Mouse (Mus musculus) midbrain, embryonic 12.5 days (tissue): ENCODE measurements at regions not wholly inside any gene's neighbourhood (a gene's known extent, or its start where the extent isn't known, plus 50 kb on each side); places are given as distances from the start of the nearest gene placed in this dataset.

Source experiments
- ATAC-seq: fragments of 200-750 bp; cut with Nextera tagmentation; 2 replicates; pipeline ENCODE4 v1.8.0; 2017; ENCODE audit warnings: low read depth, moderate TSS enrichment, moderate library complexity; ENCODE audit not compliant: low FRiP score
- H3K27ac ChIP-seq: fragments of 300-500 bp; sonication (generic); replicated peaks from 2 replicates; pipeline ENCODE4 v1.5.1; 2016; ENCODE audit warnings: mild to moderate bottlenecking
- H3K27me3 ChIP-seq: fragments of 300-500 bp; sonication (generic); 2 replicates; pipeline ENCODE4 v1.6.1; 2016; ENCODE audit warnings: mild to moderate bottlenecking
- H3K36me3 ChIP-seq: fragments of 300-500 bp; sonication (generic); 2 replicates; pipeline ENCODE4 v1.6.1; 2016
- H3K4me1 ChIP-seq: fragments of 300-500 bp; sonication (generic); 2 replicates; pipeline ENCODE4 v1.6.1; 2016
- H3K4me2 ChIP-seq: fragments of 300-500 bp; sonication (generic); replicated peaks from 2 replicates; pipeline ENCODE4 v1.6.1; 2016; ENCODE audit warnings: mild to moderate bottlenecking, moderate library complexity
- H3K4me3 ChIP-seq: fragments of 300-500 bp; sonication (generic); 2 replicates; pipeline ENCODE4 v1.5.1; 2016; ENCODE audit warnings: mild to moderate bottlenecking
- H3K9ac ChIP-seq: fragments of 300-500 bp; sonication (generic); replicated peaks from 2 replicates; pipeline ENCODE4 v1.6.1; 2016; ENCODE audit warnings: mild to moderate bottlenecking, moderate library complexity
- H3K9me3 ChIP-seq: fragments of 300-500 bp; sonication (generic); 2 replicates; pipeline ENCODE4 v1.6.1; 2016; ENCODE audit warnings: mild to moderate bottlenecking
- WGBS: fragments of 180-500 bp; shearing (Covaris S2); methylation state at CpG from one replicate; pipeline ENCODE4 v1.1.7; 2016; 5-methylcytosine and 5-hydroxymethylcytosine counted together

GRCm38 (mm10) chr4:142898994-142899393 is 313.8 kb downstream of the Prdm2 start:
- Histone ChIP-seq H3K9me3 (0 out of 2 replicates have a peak, but pooled peaks cover 6% of the 10 kb centered on the region), H3K36me3 (no peaks in the 10 kb centered on the region), H3K4me2 (no peak overlapping the region), H3K9ac (no peak overlapping the region), H3K4me3 (no peak overlapping the region), H3K27me3 (no peaks in the 10 kb centered on the region), H3K4me1 (no peaks in the 10 kb centered on the region), H3K27ac (no peak overlapping the region)
- ATAC-seq = no peak
- 69% methylated on average over 1 of the region's 1 CpGs for WGBS

GRCm38 (mm10) chr4:142890711-142891110 is 322.1 kb downstream of the Prdm2 start:
- Histone ChIP-seq H3K4me2 (no peak overlapping the region), H3K9ac (no peak overlapping the region), H3K4me3 (no peak overlapping the region), H3K27me3 (no peaks in the 10 kb centered on the region), H3K9me3 (peaks cover 5% of the 10 kb centered on the region; the same call in 1 of the 2 replicates), H3K27ac (no peak overlapping the region), H3K36me3 (no peaks in the 10 kb centered on the region), H3K4me1 (peaks cover 4% of the 10 kb centered on the region; the same call in 1 of the 2 replicates)
- no peak for ATAC-seq
- 93% methylated on average over 1 of the region's 1 CpGs for WGBS

GRCm38 (mm10) chr4:142888891-142889290 is 323.9 kb downstream of the Prdm2 start:
- H3K27ac ChIP-seq = no peak overlapping the region
- no peak overlapping the region for H3K4me2 ChIP-seq
- no peaks in the 10 kb centered on the region for H3K36me3 ChIP-seq
- H3K4me1 ChIP-seq = peaks cover 4% of the 10 kb centered on the region; the same call in 1 of the 2 replicates
- H3K27me3 ChIP-seq = no peaks in the 10 kb centered on the region
- WGBS = 83% methylated on average over 4 of the region's 4 CpGs
- peaks cover 5% of the 10 kb centered on the region; the same call in 1 of the 2 replicates for H3K9me3 ChIP-seq
- no peak for ATAC-seq
- no peak overlapping the region for H3K4me3 ChIP-seq
- H3K9ac ChIP-seq = no peak overlapping the region

- peaks cover 5% of the 10 kb centered on the region; the same call in 1 of the 2 replicates for H3K9me3 ChIP-seq
- H3K4me2 ChIP-seq = no peak overlapping the region
- no peaks in the 10 kb centered on the region for H3K36me3 ChIP-seq
- 80% methylated on average over 6 of the region's 6 CpGs for WGBS
- H3K4me3 ChIP-seq = no peak overlapping the region
- H3K9ac ChIP-seq = no peak overlapping the region
- H3K4me1 ChIP-seq = peaks cover 4% of the 10 kb centered on the region; the same call in 1 of the 2 replicates
- no peak for ATAC-seq
- H3K27me3 ChIP-seq = 0 out of 2 replicates have a peak, but pooled peaks cover 6% of the 10 kb centered on the region
- no peak overlapping the region for H3K27ac ChIP-seq
These were observed 324.9 kb downstream of the Prdm2 start for GRCm38 (mm10) chr4:142887876-142888275.

- 8% methylated on average over 2 of the region's 2 CpGs for whole genome bisulfite sequencing
- peak; percentile 80 for ATAC-seq
- Histone ChIP-seq H3K27me3 (0 out of 2 replicates have a peak, but pooled peaks cover 8% of the 10 kb centered on the region), H3K27ac (no peak overlapping the region; the same call in 1 of the 2 replicates), H3K4me1 (0 out of 2 replicates have a peak, but pooled peaks cover 6% of the 10 kb centered on the region), H3K4me3 (no peak overlapping the region), H3K4me2 (no peak overlapping the region), H3K9me3 (no peaks in the 10 kb centered on the region), H3K36me3 (no peaks in the 10 kb centered on the region), H3K9ac (no peak overlapping the region)
These were observed 332.5 kb downstream of the Prdm2 start for GRCm38 (mm10) chr4:142880323-142880759.

- Histone ChIP-seq H3K36me3 (no peaks in the 10 kb centered on the region), H3K9ac (no peak overlapping the region), H3K4me2 (no peak overlapping the region), H3K27ac (no peak overlapping the region), H3K9me3 (no peaks in the 10 kb centered on the region), H3K4me3 (no peak overlapping the region), H3K27me3 (no peaks in the 10 kb centered on the region), H3K4me1 (0 out of 2 replicates have a peak, but pooled peaks cover 6% of the 10 kb centered on the region)
- 83% methylated on average over 3 of the region's 3 CpGs for WGBS
- ATAC-seq = no peak
These were observed 336.6 kb downstream of the Prdm2 start for GRCm38 (mm10) chr4:142876151-142876550.

GRCm38 (mm10) chr4:142875105-142875504 is 337.7 kb downstream of the Prdm2 start:
- 77% methylated on average over 5 of the region's 5 CpGs for WGBS
- Histone ChIP-seq H3K9me3 (no peaks in the 10 kb centered on the region), H3K36me3 (no peaks in the 10 kb centered on the region), H3K4me2 (no peak overlapping the region), H3K9ac (no peak overlapping the region), H3K4me3 (no peak overlapping the region), H3K4me1 (0 out of 2 replicates have a peak, but pooled peaks cover 3% of the 10 kb centered on the region), H3K27me3 (no peaks in the 10 kb centered on the region), H3K27ac (no peak overlapping the region)
- no peak for ATAC-seq

- no peak overlapping the region for H3K27ac ChIP-seq
- no peaks in the 10 kb centered on the region for H3K27me3 ChIP-seq
- no peak overlapping the region for H3K4me3 ChIP-seq
- no peaks in the 10 kb centered on the region for H3K36me3 ChIP-seq
- no peak overlapping the region for H3K9ac ChIP-seq
- H3K9me3 ChIP-seq = no peaks in the 10 kb centered on the region
- no peak overlapping the region for H3K4me2 ChIP-seq
- ATAC-seq = no peak
- H3K4me1 ChIP-seq = no peaks in the 10 kb centered on the region
- WGBS = 91% methylated on average over 7 of the region's 7 CpGs
These were observed 346.5 kb downstream of the Prdm2 start for GRCm38 (mm10) chr4:142866341-142866740.

GRCm38 (mm10) chr4:142865593-142865992 is 347.2 kb downstream of the Prdm2 start:
- H3K4me1 ChIP-seq = no peaks in the 10 kb centered on the region
- WGBS = 87% methylated on average over 2 of the region's 2 CpGs
- H3K27me3 ChIP-seq = no peaks in the 10 kb centered on the region
- H3K36me3 ChIP-seq = no peaks in the 10 kb centered on the region
- no peaks in the 10 kb centered on the region for H3K9me3 ChIP-seq
- H3K27ac ChIP-seq = no peak overlapping the region
- no peak for ATAC-seq
- no peak overlapping the region for H3K4me2 ChIP-seq
- no peak overlapping the region for H3K4me3 ChIP-seq
- no peak overlapping the region for H3K9ac ChIP-seq

GRCm38 (mm10) chr4:142863939-142864338 is 348.9 kb downstream of the Prdm2 start:
- no peaks in the 10 kb centered on the region for H3K27me3 ChIP-seq
- no peak overlapping the region for H3K27ac ChIP-seq
- no peak for ATAC-seq
- WGBS = 90% methylated on average over 5 of the region's 5 CpGs
- no peak overlapping the region for H3K4me2 ChIP-seq
- no peak overlapping the region for H3K4me3 ChIP-seq
- no peaks in the 10 kb centered on the region for H3K9me3 ChIP-seq
- no peak overlapping the region for H3K9ac ChIP-seq
- no peaks in the 10 kb centered on the region for H3K4me1 ChIP-seq
- no peaks in the 10 kb centered on the region for H3K36me3 ChIP-seq

GRCm38 (mm10) chr4:142860441-142860840 is 352.4 kb downstream of the Prdm2 start:
- no peak overlapping the region for H3K4me2 ChIP-seq
- H3K27me3 ChIP-seq = no peaks in the 10 kb centered on the region
- no peak overlapping the region for H3K27ac ChIP-seq
- H3K9ac ChIP-seq = no peak overlapping the region
- no peak overlapping the region for H3K4me3 ChIP-seq
- no peak for ATAC-seq
- no peaks in the 10 kb centered on the region for H3K9me3 ChIP-seq
- no peaks in the 10 kb centered on the region for H3K4me1 ChIP-seq
- 92% methylated on average over 3 of the region's 3 CpGs for WGBS
- H3K36me3 ChIP-seq = no peaks in the 10 kb centered on the region

- WGBS = 80% methylated on average over 6 of the region's 6 CpGs
- ATAC-seq = no peak
- H3K4me1 ChIP-seq = no peaks in the 10 kb centered on the region
These were observed 356.2 kb downstream of the Prdm2 start for GRCm38 (mm10) chr4:142856626-142857025.

GRCm38 (mm10) chr4:142855635-142856034 is 357.2 kb downstream of the Prdm2 start:
- H3K4me1 ChIP-seq = no peaks in the 10 kb centered on the region
- no peaks in the 10 kb centered on the region for H3K27me3 ChIP-seq
- H3K4me2 ChIP-seq = no peak overlapping the region
- no peaks in the 10 kb centered on the region for H3K36me3 ChIP-seq
- WGBS = 86% methylated on average over 6 of the region's 6 CpGs
- no peak overlapping the region for H3K4me3 ChIP-seq
- ATAC-seq = no peak
- H3K9ac ChIP-seq = no peak overlapping the region
- no peaks in the 10 kb centered on the region for H3K9me3 ChIP-seq
- no peak overlapping the region for H3K27ac ChIP-seq

More at GRCm38 (mm10) chr4:142856626-142857025, 356.2 kb downstream of the Prdm2 start:
- H3K27me3 ChIP-seq = no peaks in the 10 kb centered on the region
- no peak overlapping the region for H3K9ac ChIP-seq
- H3K9me3 ChIP-seq = no peaks in the 10 kb centered on the region
- no peak overlapping the region for H3K4me2 ChIP-seq
- no peak overlapping the region for H3K27ac ChIP-seq
- H3K4me3 ChIP-seq = no peak overlapping the region
- H3K36me3 ChIP-seq = no peaks in the 10 kb centered on the region
